ENCODE assay signal across 8 mouse cellular contexts in the genomic region with DNA sequence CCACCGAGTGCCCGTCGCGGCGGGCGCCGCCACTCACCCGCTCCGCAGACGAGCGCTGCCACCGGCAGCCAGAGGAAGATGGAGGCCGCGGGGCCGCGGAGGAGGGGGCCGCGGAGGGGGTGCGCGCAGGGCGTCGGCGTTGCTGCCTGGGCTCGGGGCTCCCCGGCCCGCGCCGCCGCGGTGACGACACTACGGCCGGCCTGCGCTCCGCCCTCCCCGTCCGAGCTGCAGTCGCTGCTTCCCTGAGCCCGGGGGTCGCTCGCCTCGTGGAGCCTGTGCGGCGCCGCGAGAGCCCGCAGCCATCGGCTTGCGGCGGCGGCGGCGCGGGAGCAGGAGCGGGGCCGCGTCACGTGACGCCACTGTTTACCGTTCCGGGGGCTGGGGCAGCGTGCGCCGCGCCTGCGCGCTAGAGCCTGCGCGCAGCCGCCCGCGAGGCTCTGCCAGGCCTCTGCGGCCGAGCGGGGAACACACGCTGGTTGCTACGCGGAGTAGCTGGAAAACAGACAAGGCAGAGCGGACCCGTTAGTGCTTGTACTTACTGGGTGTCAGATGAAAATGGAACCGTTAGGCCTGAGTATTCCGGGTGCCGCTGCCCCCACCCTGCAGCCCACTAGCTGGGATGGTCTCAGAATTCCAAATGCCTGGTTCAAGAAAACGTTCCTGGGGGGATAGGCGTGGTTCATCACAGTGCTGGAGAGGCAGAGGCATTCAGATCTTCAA. TPM values are rescaled to one million over a fixed set of nuclear protein-coding genes. Genes with fewer than 3 reads are reported as not detected.
DNase-seq lines count a peak whose midpoint lies in the region; ATAC-seq and TF ChIP-seq lines count a peak whose summit lies in the region.

Gene Phf3 (minus strand): TSS at position 381 of the 720 bp plus-strand sequence.

- H3K9me3 ChIP-seq in G1E (replicated peaks) = no peaks in the 10 kb centered on the region
- no peaks in the 10 kb centered on the region for H3K9me3 ChIP-seq in forebrain, postnatal 0 days (ENCODE audit: low read length)
- no peaks in the 10 kb centered on the region for H3K9me3 ChIP-seq in lung, embryonic 15.5 days

- H3K27ac ChIP-seq in forebrain, postnatal 0 days (ENCODE audit: low read depth, low read length) = peak within 1 kb of the TSS; percentile 98
- H3K27ac ChIP-seq in lung, embryonic 15.5 days = peak within 1 kb of the TSS; percentile 98

- DNase-seq in G1E (ENCODE audit: low spot score) = peak; percentile 94
- peak; percentile 85 to 92 for DNase-seq in cerebellum, adult 18-20 months
- DNase-seq in forebrain, postnatal 0 days = peak; percentile 97
- DNase-seq in heart, postnatal 4 days = peak; percentile 91
- DNase-seq in layer of hippocampus, adult 8-10 months (ENCODE audit: low spot score in 2 of 2) = peak; percentile 74 to 84
- DNase-seq in ovary, adult 18-20 months (ENCODE audit: low spot score) = peak; percentile 84
- DNase-seq in thymus, postnatal 0 days (ENCODE audit: low spot score) = peak; percentile 93

- H3K36me3 ChIP-seq in G1E (replicated peaks) = peaks cover 9% of the 10 kb centered on the region
- no peaks in the 10 kb centered on the region for H3K36me3 ChIP-seq in forebrain, postnatal 0 days (ENCODE audit: insufficient read depth)
- H3K36me3 ChIP-seq in lung, embryonic 15.5 days = no peaks in the 10 kb centered on the region

- peak within 1 kb of the TSS; percentile 47 for H3K4me2 ChIP-seq in forebrain, postnatal 0 days (ENCODE audit: low read depth)
- peak within 1 kb of the TSS; percentile 63 for H3K4me2 ChIP-seq in lung, embryonic 15.5 days

- peak within 1 kb of the TSS; percentile 90 for H3K9ac ChIP-seq in forebrain, postnatal 0 days
- H3K9ac ChIP-seq in lung, embryonic 15.5 days = peak within 1 kb of the TSS; percentile 84

- H3K4me3 ChIP-seq in G1E (ENCODE audit: low read depth, low read length) = peak within 1 kb of the TSS; percentile 89
- H3K4me3 ChIP-seq in forebrain, postnatal 0 days (ENCODE audit: low read depth, low read length) = peak within 1 kb of the TSS; percentile 95
- H3K4me3 ChIP-seq in lung, embryonic 15.5 days = peak within 1 kb of the TSS; percentile 87

- ATAC-seq in G1E (ENCODE audit: extremely low read depth, insufficient number of reproducible peaks, low FRiP score, poor library complexity, severe bottlenecking) = peak; percentile 70
- ATAC-seq in forebrain, postnatal 0 days = peak; percentile 95
- ATAC-seq in lung, embryonic 15.5 days (ENCODE audit: borderline replicate concordance, extremely low read depth, low FRiP score, low TSS enrichment) = peak; percentile 95

- 3% methylated on average over 69 of the region's 85 CpGs for WGBS in forebrain, postnatal 0 days
- under 1% methylated on average over 65 of the region's 85 CpGs for WGBS in lung, embryonic 15.5 days

- TF ChIP-seq CTCF in G1E (IDR thresholded peaks at IDR 0.05; ENCODE audit: low read depth, low read length) = no peak
- TF ChIP-seq CTCF in forebrain, postnatal 0 days (IDR thresholded peaks at IDR 0.05; ENCODE audit: low read depth) = peak; percentile 36

- H3K27me3 ChIP-seq in G1E (ENCODE audit: insufficient read depth, low read length) = no peaks in the 10 kb centered on the region
- H3K27me3 ChIP-seq in forebrain, postnatal 0 days (ENCODE audit: insufficient read depth, low read length) = no peaks in the 10 kb centered on the region
- H3K27me3 ChIP-seq in lung, embryonic 15.5 days = no peaks in the 10 kb centered on the region

- peaks cover 30% of the 10 kb centered on the region for H3K4me1 ChIP-seq in G1E (ENCODE audit: insufficient read depth, low read depth, low read length)
- peaks cover 17% of the 10 kb centered on the region for H3K4me1 ChIP-seq in forebrain, postnatal 0 days (ENCODE audit: insufficient read depth)
- H3K4me1 ChIP-seq in lung, embryonic 15.5 days = peaks cover 13% of the 10 kb centered on the region

RNA-seq across cellular contexts. Expression of gene Phf3, which starts in this region (rescaled TPM):
- total RNA-seq in G1E (2014; fragmentation: Nextera tagmentation) (246 and 279 TPM in 2 replicates), G1E (2017) (174 and 253 TPM in 2 replicates)
- polyA plus RNA-seq in G1E (2012) = 59.5 and 66.4 TPM in 2 replicates
- 68.3 and 101 TPM in 2 replicates for total RNA-seq in forebrain, postnatal 0 days (2014; rRNA removed)
- polyA plus RNA-seq in forebrain, postnatal 0 days (2015; fragmentation: Nextera tagmentation; extraction: Ambion mirVana) = 23.2 and 28.5 TPM in 2 replicates
- 10 to 100 TPM; 43.4 to 46.7 TPM for total RNA-seq in heart, postnatal 4 days (2021)
- 10 to 100 TPM; 83.0 to 97.8 (median 87.2) TPM for total RNA-seq in layer of hippocampus, adult 8-10 months (2022)
- 35.0 and 37.1 TPM in 2 replicates for polyA plus RNA-seq in lung, embryonic 15.5 days (2015; fragmentation: Nextera tagmentation; extraction: Ambion mirVana)
- polyA plus RNA-seq in thymus, postnatal 0 days (2015; fragmentation: Nextera tagmentation; extraction: Ambion mirVana) = 34.0 and 38.2 TPM in 2 replicates

Comparison
In these comparisons a context has a peak if more than half of its experiments do, and no peak if none do; other contexts are left out.
1. Peak in every context shown above with its lines: DNase-seq, ATAC-seq, H3K4me3 ChIP-seq and H3K27ac ChIP-seq.